Mouse (Mus musculus): Measurements from ENCODE around the gene Spata7. TPM values are rescaled to one million over a fixed set of nuclear protein-coding genes. Genes with fewer than 3 reads are reported as not detected.

Gene Spata7
- polyA plus RNA-seq, 1 experiment from 2014 or later, result 30.4 TPM

DNA sequence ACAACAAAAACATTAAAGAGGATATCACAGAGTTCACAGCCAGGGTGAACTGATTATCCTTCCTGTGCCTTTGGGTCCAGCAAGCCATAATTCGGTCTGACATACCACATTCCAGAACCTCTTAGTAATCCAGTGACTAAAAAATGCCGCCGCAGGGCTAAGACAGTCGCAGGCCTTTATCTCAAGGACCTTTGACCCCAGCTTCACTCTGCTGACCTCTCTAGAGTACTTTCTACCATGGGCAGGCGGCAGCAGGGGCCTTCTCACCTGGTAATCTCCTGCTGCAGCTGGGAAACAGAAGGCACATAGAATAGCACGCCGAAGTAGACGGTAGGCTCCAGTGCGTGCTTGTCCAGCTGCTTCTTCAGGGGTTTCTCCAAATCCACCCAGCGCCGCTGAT lies 86.8 kb downstream of the Spata7 start:
- WGBS, result 36% methylated on average over 11 of the region's 11 CpGs

GRCm38 (mm10) chr12:98716142-98716541 lies 88.2 kb downstream of the Spata7 start:
- Histone ChIP-seq H3K9ac (no peak overlapping the region), H3K27ac (no peak overlapping the region), H3K4me1 (replicated peaks) (peaks cover 12% of the 10 kb centered on the region), H3K4me2 (no peak overlapping the region), H3K4me3 (no peak overlapping the region), H3K9me3 (no peaks in the 10 kb centered on the region), H3K27me3 (no peaks in the 10 kb centered on the region), H3K36me3 (no peaks in the 10 kb centered on the region)
- WGBS, result 94% methylated on average over 2 of the region's 2 CpGs
- no peak for ATAC-seq (ENCODE audit: low FRiP score)

More for the DNA sequence above, 86.8 kb downstream of the Spata7 start:
- H3K27ac ChIP-seq, result no peak overlapping the region
- no peaks in the 10 kb centered on the region for H3K9me3 ChIP-seq
- no peak overlapping the region for H3K4me3 ChIP-seq
- H3K4me1 ChIP-seq (replicated peaks), result peaks cover 5% of the 10 kb centered on the region; the same call in 1 of the 2 replicates
- no peaks in the 10 kb centered on the region for H3K36me3 ChIP-seq
- no peak for ATAC-seq (ENCODE audit: low FRiP score)
- H3K9ac ChIP-seq, result no peak overlapping the region
- H3K4me2 ChIP-seq, result no peak overlapping the region
- no peaks in the 10 kb centered on the region for H3K27me3 ChIP-seq

Other genes starting within 250 kb of the Spata7 start
- gene Kcnk10, start 49.8 kb upstream of the Spata7 start, polyA plus RNA-seq (2015; fragmentation: Nextera tagmentation; extraction: Ambion mirVana), result 39.6 and 43.2 TPM in 2 replicates
- gene Ptpn21, start 109.2 kb downstream of the Spata7 start, polyA plus RNA-seq (2015; fragmentation: Nextera tagmentation; extraction: Ambion mirVana), result 4.3 and 4.7 TPM in 2 replicates
- gene Zc3h14, start 118.8 kb downstream of the Spata7 start, polyA plus RNA-seq (2015; fragmentation: Nextera tagmentation; extraction: Ambion mirVana), result 112 and 118 TPM in 2 replicates

Data from hindbrain, embryonic 13.5 days (tissue).